Mouse (Mus musculus): ENCODE measurements around the gene Crat. TPM values are rescaled to one million over a fixed set of nuclear protein-coding genes. Genes with fewer than 3 reads are reported as not detected.
"Not testable (repeated sequence)": the region's sequence is repeated elsewhere in the genome, so short reads cannot be mapped to it uniquely, and the experiment has no call there.

Gene Crat
- polyA plus RNA-seq, 1 experiment, result 96.4 TPM

DNA sequence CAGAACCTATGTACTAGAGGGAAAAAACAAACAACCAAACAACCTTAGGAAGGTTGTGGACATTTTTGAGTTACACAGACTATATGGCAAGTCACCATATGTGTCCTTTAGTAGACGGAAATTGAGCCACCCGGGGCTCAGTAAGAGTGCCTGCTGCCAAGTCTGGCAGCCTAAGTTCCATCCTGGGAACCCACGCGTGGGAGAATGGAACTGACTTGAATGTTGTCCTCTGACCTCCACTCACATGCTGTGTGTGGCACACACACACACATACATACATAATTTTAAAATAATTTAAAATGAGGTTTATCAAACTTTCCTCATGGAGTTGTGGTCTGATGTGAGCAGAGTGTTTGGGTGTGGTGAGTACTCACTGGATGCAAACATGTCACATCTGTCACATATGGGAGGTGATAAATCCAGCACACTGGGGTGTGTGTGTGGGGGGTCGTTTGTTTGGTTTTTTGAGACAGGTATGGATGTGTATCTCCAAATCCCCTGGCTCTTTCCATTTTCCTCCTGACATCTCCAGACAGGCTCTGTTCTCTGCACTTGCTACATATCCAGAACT is 2.1 kb upstream of the Crat start:
- Histone ChIP-seq H3K4me3 (ENCODE audit: control insufficient read depth, insufficient read depth, low read length) (no peak overlapping the region), H3K36me3 (ENCODE audit: control insufficient read depth, insufficient read depth, low read length) (no peaks in the 10 kb centered on the region), H3K27ac (ENCODE audit: control insufficient read depth, insufficient read depth, low read length) (no peak overlapping the region), H3K27me3 (ENCODE audit: control insufficient read depth, insufficient read depth, low read length) (no peaks in the 10 kb centered on the region), H3K4me1 (replicated peaks; ENCODE audit: control insufficient read depth, insufficient read depth, low read length) (peaks cover 13% of the 10 kb centered on the region)
- WGBS, result 83% methylated on average over 5 of the region's 5 CpGs
- DNase-seq, result no peak
- no peak for TF ChIP-seq POLR2A (IDR thresholded peaks at IDR 0.05; ENCODE audit: control insufficient read depth, extremely low read depth, insufficient read depth, low read length, poor library complexity)
- no peak for TF ChIP-seq CTCF (IDR thresholded peaks at IDR 0.05; ENCODE audit: borderline replicate concordance, control insufficient read depth, extremely low read depth, insufficient read depth, low read length, poor library complexity)

DNA sequence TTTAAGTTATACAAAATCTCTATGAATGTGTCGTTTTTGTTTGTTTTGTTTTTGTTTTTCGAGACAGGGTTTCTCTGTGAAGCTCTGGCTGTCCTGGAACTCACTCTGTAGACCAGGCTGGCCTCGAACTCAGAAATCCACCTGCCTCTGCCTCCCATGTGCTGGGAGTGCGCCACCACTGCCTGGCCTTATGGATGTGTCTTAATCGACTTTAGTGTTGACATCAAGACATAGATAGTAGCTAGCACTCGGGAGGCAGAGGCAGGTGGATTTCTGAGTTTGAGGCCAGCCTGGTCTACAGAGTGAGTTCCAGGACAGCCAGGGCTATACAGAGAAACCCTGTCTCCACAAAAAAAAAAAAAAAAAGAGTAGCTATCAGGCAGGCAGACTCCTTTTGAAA is 1.5 kb upstream of the Crat start:
- not testable (repeated sequence) for H3K36me3 ChIP-seq (ENCODE audit: control insufficient read depth, insufficient read depth, low read length); H3K27ac ChIP-seq (ENCODE audit: control insufficient read depth, insufficient read depth, low read length); H3K4me3 ChIP-seq (ENCODE audit: control insufficient read depth, insufficient read depth, low read length); DNase-seq; H3K27me3 ChIP-seq (ENCODE audit: control insufficient read depth, insufficient read depth, low read length)
- WGBS, result 48% methylated on average over 6 of the region's 6 CpGs
- H3K4me1 ChIP-seq (replicated peaks; ENCODE audit: control insufficient read depth, insufficient read depth, low read length), result peaks cover 13% of the 10 kb centered on the region

DNA sequence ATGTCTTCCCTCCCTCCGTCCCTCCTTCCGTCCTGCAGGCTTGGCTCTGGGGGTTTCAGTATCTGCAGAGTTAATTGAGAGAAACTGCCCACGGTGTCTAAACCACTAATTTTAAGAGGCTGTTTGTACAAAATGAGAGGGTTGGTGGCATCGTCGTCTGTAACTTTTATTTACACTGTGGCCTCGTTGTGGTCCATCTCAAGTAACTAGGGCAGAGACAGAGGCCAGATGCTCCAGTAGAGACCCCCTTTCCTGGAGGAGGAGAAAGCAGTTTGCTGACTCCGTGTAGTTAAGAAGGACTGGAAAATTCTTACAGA is 994 bp upstream of the Crat start:
- Histone ChIP-seq H3K27ac (ENCODE audit: control insufficient read depth, insufficient read depth, low read length) (no peak overlapping the region; the same call in 1 of the 2 replicates), H3K4me3 (ENCODE audit: control insufficient read depth, insufficient read depth, low read length) (peak overlapping the region; percentile 60), H3K36me3 (ENCODE audit: control insufficient read depth, insufficient read depth, low read length) (no peaks in the 10 kb centered on the region), H3K27me3 (ENCODE audit: control insufficient read depth, insufficient read depth, low read length) (no peaks in the 10 kb centered on the region), H3K4me1 (replicated peaks; ENCODE audit: control insufficient read depth, insufficient read depth, low read length) (peaks cover 13% of the 10 kb centered on the region)
- no peak for TF ChIP-seq CTCF (IDR thresholded peaks at IDR 0.05; ENCODE audit: borderline replicate concordance, control insufficient read depth, extremely low read depth, insufficient read depth, low read length, poor library complexity)
- no peak for DNase-seq
- WGBS, result 1% methylated on average over 7 of the region's 7 CpGs

DNA sequence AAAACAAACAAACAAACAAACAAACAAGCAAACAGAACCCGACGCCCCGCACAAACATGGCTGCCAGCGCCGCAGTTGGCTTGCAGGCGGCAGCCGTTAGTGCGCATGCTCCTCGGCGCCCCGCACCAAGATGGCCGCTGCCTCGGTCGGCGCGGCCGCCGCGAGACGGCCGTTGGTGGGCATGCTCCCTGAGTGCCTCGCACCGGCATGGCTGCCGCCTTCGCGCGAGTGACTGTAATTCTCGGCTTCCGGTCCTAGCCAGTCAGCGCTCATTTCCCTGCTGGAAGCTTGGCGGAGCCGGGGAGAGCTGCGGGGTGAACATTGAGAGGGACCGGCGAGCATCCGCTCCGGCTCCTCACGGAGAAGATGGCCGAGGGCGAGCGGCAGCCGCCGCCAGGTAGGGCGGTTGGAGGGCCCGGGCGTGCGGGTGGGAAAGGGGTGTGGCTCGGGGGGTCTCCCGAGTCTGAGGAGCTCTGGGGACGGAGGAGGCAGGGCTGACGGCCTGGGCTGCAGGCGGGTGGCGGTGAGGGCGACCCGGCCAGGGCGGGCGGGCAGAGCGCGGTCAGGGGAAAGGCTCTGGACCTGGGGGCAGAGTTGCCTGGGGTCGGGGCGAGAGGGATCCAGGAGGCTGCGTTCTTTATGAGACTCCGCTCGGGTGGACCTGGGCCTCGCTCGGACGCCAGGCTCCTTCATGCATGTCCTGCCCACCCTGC is 479 bp upstream of the Crat start, which contains the start of gene Ptpa:
Ptpa (plus strand) TSS at position 104 of the 713 bp plus-strand sequence.
- WGBS, result under 1% methylated on average over 67 of the region's 67 CpGs
- H3K27ac ChIP-seq (ENCODE audit: control insufficient read depth, insufficient read depth, low read length), result peak within 1 kb of the TSS; percentile 52; the same call in 1 of the 2 replicates
- H3K36me3 ChIP-seq (ENCODE audit: control insufficient read depth, insufficient read depth, low read length), result no peaks in the 10 kb centered on the region
- no peaks in the 10 kb centered on the region for H3K27me3 ChIP-seq (ENCODE audit: control insufficient read depth, insufficient read depth, low read length)
- TF ChIP-seq CTCF (IDR thresholded peaks at IDR 0.05; ENCODE audit: borderline replicate concordance, control insufficient read depth, extremely low read depth, insufficient read depth, low read length, poor library complexity) (peak; percentile 59; the same call in 1 of the 2 replicates), POLR2A (IDR thresholded peaks at IDR 0.05; ENCODE audit: control insufficient read depth, extremely low read depth, insufficient read depth, low read length, poor library complexity) (peak; percentile 95)
- peak within 1 kb of the TSS; percentile 60 for H3K4me3 ChIP-seq (ENCODE audit: control insufficient read depth, insufficient read depth, low read length)
- peak; percentile 93 for DNase-seq
- H3K4me1 ChIP-seq (replicated peaks; ENCODE audit: control insufficient read depth, insufficient read depth, low read length), result peaks cover 13% of the 10 kb centered on the region

DNA sequence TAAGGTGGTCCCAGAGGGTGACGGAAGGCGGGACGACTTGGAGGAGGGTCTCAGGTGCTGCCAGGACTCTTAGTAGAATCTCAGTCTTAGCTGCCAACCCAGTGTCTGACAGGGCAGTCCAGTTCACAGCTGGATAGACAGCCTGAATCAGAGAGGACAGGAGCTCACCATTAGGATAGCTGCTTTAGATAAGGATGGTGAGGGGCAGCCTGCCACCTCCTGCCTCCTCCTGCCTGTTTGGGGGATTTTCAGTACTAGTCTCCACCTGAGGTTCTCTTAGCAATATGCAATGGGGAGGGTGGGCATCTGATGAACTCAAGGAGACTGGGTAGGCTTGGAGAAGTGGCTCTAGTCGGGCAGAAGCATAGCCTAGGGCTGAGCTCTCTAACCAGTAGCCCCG is 932 bp downstream of the Crat start:
- H3K27me3 ChIP-seq (ENCODE audit: control insufficient read depth, insufficient read depth, low read length), result no peaks in the 10 kb centered on the region
- H3K4me1 ChIP-seq (replicated peaks; ENCODE audit: control insufficient read depth, insufficient read depth, low read length), result peaks cover 13% of the 10 kb centered on the region
- H3K27ac ChIP-seq (ENCODE audit: control insufficient read depth, insufficient read depth, low read length), result no peak overlapping the region
- no peak for TF ChIP-seq CTCF (IDR thresholded peaks at IDR 0.05; ENCODE audit: borderline replicate concordance, control insufficient read depth, extremely low read depth, insufficient read depth, low read length, poor library complexity)
- no peak for TF ChIP-seq POLR2A (IDR thresholded peaks at IDR 0.05; ENCODE audit: control insufficient read depth, extremely low read depth, insufficient read depth, low read length, poor library complexity)
- no peak for DNase-seq
- no peaks in the 10 kb centered on the region for H3K36me3 ChIP-seq (ENCODE audit: control insufficient read depth, insufficient read depth, low read length)
- no peak overlapping the region for H3K4me3 ChIP-seq (ENCODE audit: control insufficient read depth, insufficient read depth, low read length)
- WGBS, result 84% methylated on average over 5 of the region's 5 CpGs

DNA sequence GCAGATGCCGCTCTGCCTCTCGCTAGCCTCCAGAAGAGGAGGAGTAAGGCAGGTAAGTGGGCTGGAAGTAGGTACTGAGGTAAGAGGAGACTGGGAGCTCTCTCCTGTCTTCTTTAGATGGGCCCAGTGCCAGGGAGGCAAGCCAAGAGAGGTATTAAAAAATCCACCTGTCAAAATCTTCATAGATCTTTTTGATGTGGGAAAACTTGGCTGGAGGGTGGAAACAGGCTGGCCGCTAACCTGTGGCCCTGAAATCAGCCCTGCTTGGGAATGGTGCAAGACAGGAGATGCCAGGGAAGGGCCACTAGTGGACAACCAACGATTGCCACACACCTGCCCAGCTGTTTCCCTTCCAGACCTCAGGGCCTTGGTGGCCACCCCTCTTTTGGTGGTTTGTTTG is 1.5 kb downstream of the Crat start:
- TF ChIP-seq CTCF (IDR thresholded peaks at IDR 0.05; ENCODE audit: borderline replicate concordance, control insufficient read depth, extremely low read depth, insufficient read depth, low read length, poor library complexity), result no peak
- TF ChIP-seq POLR2A (IDR thresholded peaks at IDR 0.05; ENCODE audit: control insufficient read depth, extremely low read depth, insufficient read depth, low read length, poor library complexity), result no peak
- 81% methylated on average over 4 of the region's 4 CpGs for WGBS
- DNase-seq, result no peak
- Histone ChIP-seq H3K27ac (ENCODE audit: control insufficient read depth, insufficient read depth, low read length) (no peak overlapping the region), H3K27me3 (ENCODE audit: control insufficient read depth, insufficient read depth, low read length) (no peaks in the 10 kb centered on the region), H3K36me3 (ENCODE audit: control insufficient read depth, insufficient read depth, low read length) (no peaks in the 10 kb centered on the region), H3K4me1 (replicated peaks; ENCODE audit: control insufficient read depth, insufficient read depth, low read length) (peaks cover 13% of the 10 kb centered on the region), H3K4me3 (ENCODE audit: control insufficient read depth, insufficient read depth, low read length) (no peak overlapping the region)
